Mouse (Mus musculus) stomach, postnatal 0 days (tissue): ENCODE data around the gene Gm7694.

Experiments used
- CTCF ChIP-seq: IDR thresholded peaks from 2 replicates; pipeline ENCODE4 v1.5.1; 2016; ENCODE audit warnings: antibody characterized with exemption, low read depth, mild to moderate bottlenecking, moderate library complexity
- EP300 ChIP-seq: optimal IDR thresholded peaks from 2 replicates; pipeline ENCODE3; 2016; ENCODE audit warnings: antibody characterized with exemption

DNA sequence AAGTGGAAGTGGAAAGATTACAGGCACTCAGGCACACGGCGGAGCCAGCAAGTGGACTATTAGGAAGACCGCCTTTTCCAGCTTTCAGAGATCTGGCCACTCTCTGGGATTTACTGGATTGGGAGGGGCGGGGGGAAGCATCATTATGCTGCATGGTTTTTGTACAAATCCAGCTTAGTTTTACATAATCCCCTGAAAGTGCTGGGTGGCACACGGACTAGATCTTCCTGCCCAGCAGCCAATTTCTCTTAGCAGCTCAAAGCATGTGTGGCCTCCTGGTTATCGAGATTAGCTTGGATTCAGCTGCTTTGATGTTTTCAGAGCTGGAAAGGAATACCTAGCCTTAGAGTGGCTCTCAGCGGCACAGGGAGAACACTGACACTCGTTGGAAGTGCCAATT, 36.9 kb upstream of the Gm7694 start:
- TF ChIP-seq CTCF (no peak), EP300 (no peak)
